Mouse (Mus musculus) embryonic fibroblast, embryonic 13.5 days (primary cell): Measurements from ENCODE around the gene Cd86.

ENCODE experiments used
- CTCF ChIP-seq: IDR thresholded peaks from 2 replicates; pipeline ENCODE4 v1.5.1; 2011; ENCODE audit warnings: mild to moderate bottlenecking, control low read depth, low read length, moderate library complexity, borderline replicate concordance; ENCODE audit not compliant: insufficient read depth
- POLR2A ChIP-seq: IDR thresholded peaks from 2 replicates; pipeline ENCODE4 v1.6.1; 2011; ENCODE audit warnings: low read depth, mild to moderate bottlenecking, control low read depth, low read length, moderate library complexity

- TF ChIP-seq POLR2A (no peak), CTCF (no peak)
Observed at GRCm38 (mm10) chr16:36613701-36614100, 52.2 kb downstream of the Cd86 start.
